Mouse (Mus musculus): Measurements from ENCODE around the gene Calr3. TPM values are rescaled to one million over a fixed set of nuclear protein-coding genes. Genes with fewer than 3 reads are reported as not detected.

Calr3 gene
- total RNA-seq, 1 experiment from 2014 or later: 3.5 TPM

Other genes with a start within 250 kb of the Calr3 start
- not detected in 2 replicates for gene Cib3, start 231.0 kb downstream of the Calr3 start, total RNA-seq (2017)
- gene Gm11034, start 230.2 kb downstream of the Calr3 start, total RNA-seq (2017): not detected in 2 replicates
- 42.5 and 56.2 TPM in 2 replicates for gene Fam32a, start 224.1 kb downstream of the Calr3 start, total RNA-seq (2017)
- gene Ap1m1, start 203.9 kb downstream of the Calr3 start, total RNA-seq (2017): 86.6 and 88.2 TPM in 2 replicates
- 51.2 and 57.6 TPM in 2 replicates for gene Gm10282, start 138.6 kb downstream of the Calr3 start, total RNA-seq (2017)
- 7.2 and 7.6 TPM in 2 replicates for gene Klf2, start 124.8 kb downstream of the Calr3 start, total RNA-seq (2017)
- 36.2 and 39.1 TPM in 2 replicates for gene Eps15l1, start 22.4 kb downstream of the Calr3 start, total RNA-seq (2017)
- 4.0 and 7.7 TPM in 2 replicates for gene 1700030K09Rik, start within 50 bp of the Calr3 start, total RNA-seq (2017)
- 15.4 and 19.0 TPM in 2 replicates for gene Cherp, start 31.4 kb upstream of the Calr3 start, total RNA-seq (2017)
- gene Slc35e1, start 48.7 kb upstream of the Calr3 start, total RNA-seq (2017): 20.7 and 23.2 TPM in 2 replicates
- 9.6 and 12.4 TPM in 2 replicates for gene Med26, start 104.4 kb upstream of the Calr3 start, total RNA-seq (2017)
- 57.2 and 60.7 TPM in 2 replicates for gene Smim7, start 127.2 kb upstream of the Calr3 start, total RNA-seq (2017)
- 0.59 and 0.97 TPM in 2 replicates for gene Tmem38a, start 128.2 kb upstream of the Calr3 start, total RNA-seq (2017)
- gene Nwd1, start 202.8 kb upstream of the Calr3 start, total RNA-seq (2017): 5.6 and 9.1 TPM in 2 replicates